Mouse (Mus musculus): ENCODE results near the gene Usp54. TPM values are rescaled to one million over a fixed set of nuclear protein-coding genes. Genes with fewer than 3 reads are reported as not detected.
A peak's percentile ranks its signal among the peaks of the same experiment; 100 is the strongest.

Gene Usp54
- polyA plus RNA-seq, 1 experiment from 2014 or later: 5.5 TPM

DNA sequence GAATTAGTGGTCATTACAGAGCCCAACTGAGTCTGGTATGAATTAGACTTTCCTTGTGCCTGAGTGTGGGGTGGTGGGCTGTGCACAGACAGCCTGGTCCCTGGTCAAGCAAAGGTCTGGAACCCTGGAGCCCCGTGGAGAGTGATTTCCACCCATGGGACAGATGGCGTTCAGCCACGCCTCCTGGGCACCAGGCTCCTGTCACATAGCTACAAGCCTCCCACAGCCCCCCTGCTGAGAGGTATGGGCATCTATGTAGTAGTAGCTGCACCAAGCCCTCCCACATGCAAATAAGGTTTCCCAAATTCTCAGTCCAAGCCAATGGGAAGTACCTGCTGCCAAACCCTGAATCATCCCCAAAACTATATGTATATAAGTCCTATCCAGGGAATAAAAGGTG lies 13.9 kb downstream of the Usp54 start:
- Histone ChIP-seq H3K36me3 (no peaks in the 10 kb centered on the region), H3K9ac (no peak overlapping the region), H3K9me3 (no peaks in the 10 kb centered on the region), H3K4me2 (peak overlapping the region; percentile 24), H3K27ac (replicated peaks) (no peak overlapping the region), H3K4me1 (peaks cover 13% of the 10 kb centered on the region), H3K27me3 (replicated peaks) (no peaks in the 10 kb centered on the region), H3K4me3 (no peak overlapping the region)
- ATAC-seq (ENCODE audit: extremely low read depth, insufficient number of reproducible peaks, low FRiP score, low TSS enrichment): no peak
- WGBS: 64% methylated on average over 3 of the region's 3 CpGs

DNA sequence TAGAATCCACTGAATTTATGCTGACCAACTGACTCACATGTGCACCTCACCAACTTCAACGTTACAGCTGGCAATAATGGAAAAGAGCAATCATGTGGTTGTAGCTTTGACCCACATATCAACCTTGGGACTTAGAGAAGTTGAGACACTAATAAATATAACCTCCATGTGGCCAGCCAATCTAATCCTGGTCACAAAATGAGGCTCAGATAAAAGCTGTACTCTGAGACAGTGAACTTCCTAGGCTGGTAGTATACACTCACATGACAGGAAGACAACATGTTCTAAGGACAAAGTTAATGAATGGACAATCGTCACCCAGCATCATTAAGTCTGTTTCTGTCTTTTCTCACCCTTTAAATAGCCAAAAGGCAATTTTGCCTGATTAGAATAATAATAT lies 14.4 kb downstream of the Usp54 start:
- H3K9me3 ChIP-seq: no peaks in the 10 kb centered on the region
- 83% methylated on average over 2 of the region's 2 CpGs for WGBS
- H3K27me3 ChIP-seq (replicated peaks): no peaks in the 10 kb centered on the region
- H3K4me3 ChIP-seq: no peak overlapping the region
- no peak for ATAC-seq (ENCODE audit: extremely low read depth, insufficient number of reproducible peaks, low FRiP score, low TSS enrichment)
- no peaks in the 10 kb centered on the region for H3K36me3 ChIP-seq
- H3K9ac ChIP-seq: no peak overlapping the region
- no peak overlapping the region for H3K4me2 ChIP-seq
- H3K4me1 ChIP-seq: peaks cover 13% of the 10 kb centered on the region
- no peak overlapping the region for H3K27ac ChIP-seq (replicated peaks)

DNA sequence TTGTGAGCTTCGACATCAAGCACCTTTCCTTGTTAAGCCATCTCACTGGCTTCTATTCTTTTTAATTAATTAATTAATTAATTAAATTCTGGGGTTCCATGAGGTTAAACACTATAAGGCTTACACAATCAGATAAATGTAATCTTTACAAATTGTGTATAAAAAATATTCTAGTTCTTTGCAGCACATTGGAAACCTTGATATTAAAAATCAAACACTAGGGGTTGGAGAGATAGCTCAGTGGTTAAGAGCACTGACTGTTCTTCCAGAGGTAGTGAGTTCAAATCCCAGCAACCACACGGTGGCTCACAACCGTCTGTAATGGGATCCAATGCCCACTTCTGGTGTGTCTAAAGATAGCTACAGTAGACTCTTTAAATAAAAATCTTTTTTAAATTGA lies 18.0 kb downstream of the Usp54 start:
- H3K4me3 ChIP-seq: no peak overlapping the region
- no peak for ATAC-seq (ENCODE audit: extremely low read depth, insufficient number of reproducible peaks, low FRiP score, low TSS enrichment)
- H3K9ac ChIP-seq: no peak overlapping the region
- no peaks in the 10 kb centered on the region for H3K9me3 ChIP-seq
- H3K27ac ChIP-seq (replicated peaks): no peak overlapping the region
- H3K27me3 ChIP-seq (replicated peaks): no peaks in the 10 kb centered on the region
- 90% methylated on average over 3 of the region's 3 CpGs for WGBS
- H3K4me1 ChIP-seq: peaks cover 18% of the 10 kb centered on the region
- H3K4me2 ChIP-seq: no peak overlapping the region
- peaks cover 5% of the 10 kb centered on the region; the same call in 1 of the 2 replicates for H3K36me3 ChIP-seq

GRCm38 (mm10) chr14:20622412-20622811 lies 18.5 kb downstream of the Usp54 start:
- no peak for ATAC-seq (ENCODE audit: extremely low read depth, insufficient number of reproducible peaks, low FRiP score, low TSS enrichment)
- Histone ChIP-seq H3K36me3 (peaks cover 5% of the 10 kb centered on the region; the same call in 1 of the 2 replicates), H3K27ac (replicated peaks) (no peak overlapping the region), H3K9me3 (no peaks in the 10 kb centered on the region), H3K4me2 (no peak overlapping the region), H3K4me1 (peaks cover 16% of the 10 kb centered on the region), H3K4me3 (no peak overlapping the region), H3K27me3 (replicated peaks) (no peaks in the 10 kb centered on the region), H3K9ac (no peak overlapping the region)
- 81% methylated on average over 2 of the region's 2 CpGs for WGBS

GRCm38 (mm10) chr14:20621903-20622302 lies 19.0 kb downstream of the Usp54 start:
- 89% methylated on average over 2 of the region's 2 CpGs for WGBS
- no peak overlapping the region for H3K27ac ChIP-seq (replicated peaks)
- no peak overlapping the region for H3K9ac ChIP-seq
- ATAC-seq (ENCODE audit: extremely low read depth, insufficient number of reproducible peaks, low FRiP score, low TSS enrichment): no peak
- peaks cover 14% of the 10 kb centered on the region for H3K4me1 ChIP-seq
- no peaks in the 10 kb centered on the region for H3K27me3 ChIP-seq (replicated peaks)
- no peak overlapping the region for H3K4me2 ChIP-seq
- H3K4me3 ChIP-seq: no peak overlapping the region
- no peaks in the 10 kb centered on the region for H3K9me3 ChIP-seq
- peaks cover 5% of the 10 kb centered on the region; the same call in 1 of the 2 replicates for H3K36me3 ChIP-seq

GRCm38 (mm10) chr14:20619131-20619530 lies 21.7 kb downstream of the Usp54 start:
- peaks cover 5% of the 10 kb centered on the region; the same call in 1 of the 2 replicates for H3K36me3 ChIP-seq
- H3K9me3 ChIP-seq: no peaks in the 10 kb centered on the region
- H3K9ac ChIP-seq: no peak overlapping the region
- H3K4me1 ChIP-seq: peaks cover 23% of the 10 kb centered on the region
- H3K4me3 ChIP-seq: no peak overlapping the region
- ATAC-seq (ENCODE audit: extremely low read depth, insufficient number of reproducible peaks, low FRiP score, low TSS enrichment): no peak
- no peak overlapping the region for H3K27ac ChIP-seq (replicated peaks)
- H3K27me3 ChIP-seq (replicated peaks): no peaks in the 10 kb centered on the region
- no peak overlapping the region for H3K4me2 ChIP-seq

DNA sequence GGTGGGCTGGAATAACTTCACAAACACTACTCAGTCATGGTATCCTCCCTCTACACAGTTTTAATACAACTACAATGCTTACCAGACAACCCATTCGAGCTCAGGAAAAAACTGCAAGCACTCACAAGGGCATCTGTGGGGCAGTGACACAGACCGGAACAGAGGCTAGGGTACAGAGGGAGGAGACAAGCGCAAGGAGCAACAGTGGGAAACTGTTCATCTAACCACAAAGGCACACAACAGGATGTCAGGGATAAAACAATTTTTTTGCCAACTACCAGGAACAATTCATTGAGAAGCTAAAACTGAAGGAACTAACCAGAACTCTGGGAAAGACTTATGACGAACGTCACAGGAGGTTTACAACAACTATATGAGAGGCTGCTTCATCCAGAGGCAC lies 22.7 kb downstream of the Usp54 start:
- peaks cover 23% of the 10 kb centered on the region for H3K4me1 ChIP-seq
- no peaks in the 10 kb centered on the region for H3K27me3 ChIP-seq (replicated peaks)
- 0 out of 2 replicates have a peak overlapping the region, but pooled peaks have one; percentile 1 for H3K9ac ChIP-seq
- no peak for ATAC-seq (ENCODE audit: extremely low read depth, insufficient number of reproducible peaks, low FRiP score, low TSS enrichment)
- H3K27ac ChIP-seq (replicated peaks): peak overlapping the region; percentile 39; the same call in 1 of the 2 replicates
- H3K9me3 ChIP-seq: no peaks in the 10 kb centered on the region
- peaks cover 5% of the 10 kb centered on the region; the same call in 1 of the 2 replicates for H3K36me3 ChIP-seq
- no peak overlapping the region for H3K4me2 ChIP-seq
- WGBS: 65% methylated on average over 5 of the region's 5 CpGs
- no peak overlapping the region for H3K4me3 ChIP-seq

DNA sequence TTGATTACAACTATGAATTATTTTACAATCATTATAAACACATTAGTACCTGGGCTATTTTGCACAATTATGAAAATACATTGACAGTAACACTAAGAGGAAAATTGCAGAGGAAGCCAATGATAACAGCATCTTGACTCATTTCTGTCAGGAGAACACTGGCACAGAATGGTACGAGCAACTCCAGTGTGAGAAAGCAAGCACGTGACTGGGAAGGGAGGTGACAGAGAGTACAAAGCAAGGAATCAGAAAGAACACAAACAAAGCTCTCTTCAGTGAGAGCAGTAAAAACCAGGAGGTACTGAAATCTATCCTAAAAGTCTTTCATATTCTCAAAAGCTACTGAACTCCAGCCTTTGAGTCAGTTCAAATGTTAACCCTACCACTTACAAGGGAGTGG lies 24.4 kb downstream of the Usp54 start:
- no peaks in the 10 kb centered on the region for H3K27me3 ChIP-seq (replicated peaks)
- H3K9ac ChIP-seq: no peak overlapping the region
- H3K4me1 ChIP-seq: peaks cover 23% of the 10 kb centered on the region
- H3K36me3 ChIP-seq: peaks cover 5% of the 10 kb centered on the region; the same call in 1 of the 2 replicates
- H3K9me3 ChIP-seq: no peaks in the 10 kb centered on the region
- H3K4me2 ChIP-seq: no peak overlapping the region
- no peak overlapping the region for H3K4me3 ChIP-seq
- ATAC-seq (ENCODE audit: extremely low read depth, insufficient number of reproducible peaks, low FRiP score, low TSS enrichment): no peak
- peak overlapping the region; percentile 34; the same call in 1 of the 2 replicates for H3K27ac ChIP-seq (replicated peaks)
- WGBS: 13% methylated on average over 2 of the region's 2 CpGs

DNA sequence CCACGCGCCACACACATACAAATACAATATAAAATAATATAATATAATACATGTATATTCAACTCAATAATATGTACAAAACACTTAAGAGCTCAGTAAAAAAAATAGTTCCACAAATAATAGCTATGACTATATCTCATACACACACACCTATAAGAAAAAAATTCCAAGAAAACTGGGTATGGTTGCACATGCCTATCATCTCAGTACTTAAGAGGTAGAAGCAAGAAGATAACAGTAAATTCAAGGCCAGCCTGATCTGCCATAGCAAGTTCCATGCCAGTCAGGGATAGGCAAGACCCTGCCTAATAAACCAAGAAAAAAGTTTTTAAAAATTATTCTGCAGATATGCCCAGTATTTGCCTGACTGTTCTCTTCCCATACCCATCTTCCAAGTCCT lies 25.8 kb downstream of the Usp54 start:
- ATAC-seq (ENCODE audit: extremely low read depth, insufficient number of reproducible peaks, low FRiP score, low TSS enrichment): no peak
- peaks cover 29% of the 10 kb centered on the region for H3K4me1 ChIP-seq
- no peak overlapping the region for H3K27ac ChIP-seq (replicated peaks)
- H3K27me3 ChIP-seq (replicated peaks): no peaks in the 10 kb centered on the region
- H3K36me3 ChIP-seq: no peaks in the 10 kb centered on the region
- H3K9me3 ChIP-seq: no peaks in the 10 kb centered on the region
- no peak overlapping the region for H3K4me3 ChIP-seq
- 100% methylated on average over 2 of the region's 2 CpGs for WGBS
- no peak overlapping the region for H3K4me2 ChIP-seq
- no peak overlapping the region for H3K9ac ChIP-seq

GRCm38 (mm10) chr14:20612820-20613219 lies 28.0 kb downstream of the Usp54 start:
- Histone ChIP-seq H3K36me3 (no peaks in the 10 kb centered on the region), H3K27ac (replicated peaks) (no peak overlapping the region), H3K4me2 (no peak overlapping the region), H3K4me3 (no peak overlapping the region), H3K27me3 (replicated peaks) (no peaks in the 10 kb centered on the region), H3K9ac (no peak overlapping the region), H3K4me1 (peaks cover 35% of the 10 kb centered on the region), H3K9me3 (no peaks in the 10 kb centered on the region)
- ATAC-seq (ENCODE audit: extremely low read depth, insufficient number of reproducible peaks, low FRiP score, low TSS enrichment): no peak
- 93% methylated on average over 1 of the region's 1 CpGs for WGBS

- Histone ChIP-seq H3K27ac (replicated peaks) (peak overlapping the region; percentile 88), H3K9me3 (no peaks in the 10 kb centered on the region), H3K27me3 (replicated peaks) (no peaks in the 10 kb centered on the region), H3K4me1 (peaks cover 29% of the 10 kb centered on the region), H3K4me3 (no peak overlapping the region), H3K36me3 (peaks cover 9% of the 10 kb centered on the region), H3K4me2 (peak overlapping the region; percentile 56), H3K9ac (peak overlapping the region; percentile 52; the same call in 1 of the 2 replicates)
- 33% methylated on average over 4 of the region's 4 CpGs for WGBS
- ATAC-seq (ENCODE audit: extremely low read depth, insufficient number of reproducible peaks, low FRiP score, low TSS enrichment): peak; percentile 37; the same call in 1 of the 2 replicates
Measured at GRCm38 (mm10) chr14:20610146-20610545, 30.7 kb downstream of the Usp54 start.

GRCm38 (mm10) chr14:20609519-20609918 lies 31.3 kb downstream of the Usp54 start:
- H3K4me1 ChIP-seq: peaks cover 29% of the 10 kb centered on the region
- no peak overlapping the region for H3K4me3 ChIP-seq
- H3K4me2 ChIP-seq: peak overlapping the region; percentile 56
- peak overlapping the region; percentile 88 for H3K27ac ChIP-seq (replicated peaks)
- H3K9me3 ChIP-seq: no peaks in the 10 kb centered on the region
- H3K9ac ChIP-seq: peak overlapping the region; percentile 44; the same call in 1 of the 2 replicates
- H3K36me3 ChIP-seq: peaks cover 9% of the 10 kb centered on the region
- ATAC-seq (ENCODE audit: extremely low read depth, insufficient number of reproducible peaks, low FRiP score, low TSS enrichment): no peak; the same call in 1 of the 2 replicates
- 41% methylated on average over 3 of the region's 3 CpGs for WGBS
- H3K27me3 ChIP-seq (replicated peaks): no peaks in the 10 kb centered on the region

Measured in heart, embryonic 13.5 days (tissue).